8 mouse cellular contexts compared by ENCODE assay signal in the genomic region with DNA sequence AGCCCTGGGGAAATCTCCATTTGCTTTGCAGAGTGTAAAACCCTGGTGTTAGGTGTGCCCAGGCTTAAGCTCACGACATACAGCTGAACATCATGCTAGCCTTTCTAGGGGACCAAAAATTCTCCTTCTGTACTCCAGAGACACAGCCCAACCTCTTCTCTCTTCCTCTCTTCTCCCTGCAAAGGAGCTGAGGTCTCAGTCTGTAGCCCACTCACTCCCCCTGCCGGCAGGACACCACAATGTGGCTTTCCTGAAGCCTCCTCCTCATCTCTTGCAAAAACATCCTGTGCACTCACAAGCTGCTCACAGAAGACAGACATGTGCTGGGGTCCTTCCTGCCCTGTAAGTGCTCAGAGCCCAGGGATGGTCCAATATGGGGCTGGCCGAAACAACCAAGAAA. TPM values are rescaled to one million over a fixed set of nuclear protein-coding genes. Genes with fewer than 3 reads are reported as not detected.
DNase-seq lines count a peak whose midpoint lies in the region; ATAC-seq and TF ChIP-seq lines count a peak whose summit lies in the region.

No protein-coding gene starts in this region.

- no peak overlapping the region for H3K9ac ChIP-seq in intestine, embryonic 14.5 days (ENCODE audit: low read length)
- no peak overlapping the region for H3K9ac ChIP-seq in intestine, embryonic 16.5 days (ENCODE audit: low read depth, low read length)
- no peak overlapping the region for H3K9ac ChIP-seq in intestine, postnatal 0 days (ENCODE audit: low read depth, low read length)
- H3K9ac ChIP-seq in midbrain, embryonic 15.5 days, result no peak overlapping the region

- ATAC-seq in intestine, embryonic 14.5 days (replicated peaks; ENCODE audit: low FRiP score, low TSS enrichment, low read depth), result no peak; the same call in 1 of the 2 replicates
- ATAC-seq in intestine, embryonic 16.5 days, result no peak; the same call in 1 of the 2 replicates
- no peak for ATAC-seq in intestine, postnatal 0 days
- 0 out of 2 replicates have a peak, but pooled peaks have one; percentile 39 for ATAC-seq in midbrain, embryonic 15.5 days (replicated peaks)

- WGBS in intestine, embryonic 14.5 days, result 47% methylated on average over 3 of the region's 3 CpGs
- 41% methylated on average over 3 of the region's 3 CpGs for WGBS in intestine, embryonic 16.5 days
- 42% methylated on average over 3 of the region's 3 CpGs for WGBS in intestine, postnatal 0 days
- WGBS in midbrain, embryonic 15.5 days, result 40% methylated on average over 3 of the region's 3 CpGs

- TF ChIP-seq CTCF in intestine, postnatal 0 days (IDR thresholded peaks at IDR 0.05; ENCODE audit: low read depth), result peak; percentile 90

- no peaks in the 10 kb centered on the region for H3K27me3 ChIP-seq in intestine, embryonic 14.5 days (replicated peaks; ENCODE audit: control insufficient read depth, insufficient read depth, low read length)
- H3K27me3 ChIP-seq in intestine, embryonic 16.5 days (replicated peaks; ENCODE audit: control insufficient read depth, insufficient read depth, low read length), result no peaks in the 10 kb centered on the region
- no peaks in the 10 kb centered on the region for H3K27me3 ChIP-seq in intestine, postnatal 0 days (replicated peaks; ENCODE audit: control insufficient read depth, insufficient read depth, low read length)
- H3K27me3 ChIP-seq in midbrain, embryonic 15.5 days (replicated peaks), result no peaks in the 10 kb centered on the region

- no peaks in the 10 kb centered on the region for H3K9me3 ChIP-seq in intestine, embryonic 14.5 days (ENCODE audit: control insufficient read depth, low read length)
- H3K9me3 ChIP-seq in intestine, embryonic 16.5 days (ENCODE audit: control insufficient read depth, low read length), result no peaks in the 10 kb centered on the region
- H3K9me3 ChIP-seq in intestine, postnatal 0 days (ENCODE audit: control insufficient read depth), result no peaks in the 10 kb centered on the region
- no peaks in the 10 kb centered on the region for H3K9me3 ChIP-seq in midbrain, embryonic 15.5 days

- intact Hi-C loops in left cerebral cortex, postnatal 4 days (cut with DNase I), result no loop called here

- peaks cover 61% of the 10 kb centered on the region for H3K36me3 ChIP-seq in intestine, embryonic 14.5 days (ENCODE audit: control insufficient read depth, insufficient read depth, low read length)
- H3K36me3 ChIP-seq in intestine, embryonic 16.5 days (ENCODE audit: control insufficient read depth, insufficient read depth, low read length), result no peaks in the 10 kb centered on the region; the same call in 1 of the 2 replicates
- H3K36me3 ChIP-seq in intestine, postnatal 0 days (ENCODE audit: control insufficient read depth, insufficient read depth), result peaks cover 24% of the 10 kb centered on the region
- H3K36me3 ChIP-seq in midbrain, embryonic 15.5 days (replicated peaks), result peaks cover 45% of the 10 kb centered on the region

- H3K4me3 ChIP-seq in intestine, embryonic 14.5 days (ENCODE audit: low read depth, low read length), result no peak overlapping the region
- no peak overlapping the region for H3K4me3 ChIP-seq in intestine, embryonic 16.5 days (ENCODE audit: low read length)
- no peak overlapping the region for H3K4me3 ChIP-seq in intestine, postnatal 0 days (ENCODE audit: low read depth, low read length)
- no peak overlapping the region for H3K4me3 ChIP-seq in midbrain, embryonic 15.5 days

- H3K4me1 ChIP-seq in intestine, embryonic 14.5 days (replicated peaks; ENCODE audit: control insufficient read depth, insufficient read depth, low read length), result no peaks in the 10 kb centered on the region
- H3K4me1 ChIP-seq in intestine, embryonic 16.5 days (ENCODE audit: control insufficient read depth, insufficient read depth, low read length), result no peaks in the 10 kb centered on the region
- no peaks in the 10 kb centered on the region for H3K4me1 ChIP-seq in intestine, postnatal 0 days (replicated peaks; ENCODE audit: control insufficient read depth, insufficient read depth, low read length)
- no peaks in the 10 kb centered on the region for H3K4me1 ChIP-seq in midbrain, embryonic 15.5 days

- peak; percentile 88 for DNase-seq in intestine, embryonic 14.5 days (ENCODE audit: low spot score)
- DNase-seq in cerebellum, adult 9-11 months, result peak; percentile 70
- peak; percentile 56 to 74 for DNase-seq in frontal cortex, postnatal 14 days (ENCODE audit: low spot score in 2 of 2)
- DNase-seq in left cerebral cortex, postnatal 4 days, result peak; percentile 82
- peak; percentile 32 to 55 for DNase-seq in spleen, postnatal 14 days (ENCODE audit: low spot score in 2 of 2)

- H3K27ac ChIP-seq in intestine, embryonic 14.5 days (ENCODE audit: low read depth), result no peak overlapping the region
- no peak overlapping the region for H3K27ac ChIP-seq in intestine, embryonic 16.5 days (ENCODE audit: low read length)
- no peak overlapping the region for H3K27ac ChIP-seq in intestine, postnatal 0 days (ENCODE audit: low read depth, low read length)
- no peak overlapping the region for H3K27ac ChIP-seq in midbrain, embryonic 15.5 days

- no peak overlapping the region for H3K4me2 ChIP-seq in intestine, embryonic 14.5 days (ENCODE audit: low read length)
- H3K4me2 ChIP-seq in intestine, embryonic 16.5 days (ENCODE audit: low read depth, low read length), result no peak overlapping the region
- H3K4me2 ChIP-seq in intestine, postnatal 0 days (replicated peaks; ENCODE audit: low read depth), result no peak overlapping the region
- H3K4me2 ChIP-seq in midbrain, embryonic 15.5 days, result no peak overlapping the region

RNA-seq across cellular contexts. Expression of a gene that starts 27.1 kb away (rescaled TPM):
- 1.6 and 1.7 TPM in 2 replicates for polyA plus RNA-seq in intestine, embryonic 14.5 days (2014; fragmentation: Nextera tagmentation; extraction: Ambion mirVana)
- polyA plus RNA-seq in intestine, embryonic 16.5 days (2015; fragmentation: Nextera tagmentation; extraction: Ambion mirVana), result 2.5 and 2.9 TPM in 2 replicates
- polyA plus RNA-seq in intestine, postnatal 0 days (2015; fragmentation: Nextera tagmentation; extraction: Ambion mirVana), result 2.6 and 3.2 TPM in 2 replicates
- total RNA-seq in left cerebral cortex, postnatal 4 days (2021), result 1 to 10 TPM in 1 of 2 experiments, under 1 TPM in 1; 0.74 to 2.0 TPM
- polyA plus RNA-seq in midbrain, embryonic 15.5 days (2015; fragmentation: Nextera tagmentation; extraction: Ambion mirVana), result 1.7 and 2.2 TPM in 2 replicates
